Mouse (Mus musculus) brain, embryonic 14.5 days (tissue): Measurements from ENCODE around the gene Bace1.

Experiments used
- CTCF ChIP-seq: fragments of 200-500 bp; IDR thresholded peaks from 2 replicates; pipeline ENCODE4 v1.5.1; 2012; ENCODE audit warnings: inconsistent platforms, mild to moderate bottlenecking, moderate library complexity, borderline replicate concordance; ENCODE audit not compliant: insufficient read depth, insufficient read length; ENCODE audit errors: extremely low read depth
- POLR2A ChIP-seq: fragments of 200-500 bp; IDR thresholded peaks from 2 replicates; pipeline ENCODE4 v1.6.1; 2012; ENCODE audit warnings: mild to moderate bottlenecking, inconsistent platforms, borderline replicate concordance; ENCODE audit not compliant: poor library complexity, insufficient read depth, insufficient read length, severe bottlenecking; ENCODE audit errors: extremely low read depth

- TF ChIP-seq CTCF (no peak), POLR2A (no peak)
These were observed 31.5 kb upstream of the Bace1 start for GRCm38 (mm10) chr9:45806847-45807246.
